Mouse (Mus musculus): ENCODE data around the gene Gm48552.

GRCm38 (mm10) chr10:81365672-81366476 lies 22.9 kb upstream of the Gm48552 start, which contains the start of gene 4930404N11Rik:
- TF ChIP-seq CTCF (IDR thresholded peaks at IDR 0.05; ENCODE audit: low read depth) (no peak), EP300 (optimal IDR thresholded peaks at IDR 0.05) (no peak)
